Mouse (Mus musculus) liver, embryonic 12.5 days (tissue): Measurements from ENCODE around the gene Map3k15. TPM values are rescaled to one million over a fixed set of nuclear protein-coding genes. Genes with fewer than 3 reads are reported as not detected.

Experiments used
- ATAC-seq: fragments of 200-750 bp; cut with Nextera tagmentation; 2 replicates; pipeline ENCODE4 v1.8.0; 2017; ENCODE audit warnings: moderate number of reproducible peaks, mild to moderate bottlenecking, moderate library complexity
- H3K27ac ChIP-seq: fragments of 300-500 bp; sonication (generic); 2 replicates; pipeline ENCODE4 v1.5.1; 2016; ENCODE audit warnings: mild to moderate bottlenecking
- H3K27me3 ChIP-seq: fragments of 300-500 bp; sonication (generic); replicated peaks from 2 replicates; pipeline ENCODE4 v1.6.1; 2016; ENCODE audit warnings: mild to moderate bottlenecking, moderate library complexity
- H3K36me3 ChIP-seq: fragments of 300-500 bp; sonication (generic); 2 replicates; pipeline ENCODE4 v1.6.1; 2016; ENCODE audit warnings: mild to moderate bottlenecking, moderate library complexity
- H3K4me1 ChIP-seq: fragments of 300-500 bp; sonication (generic); 2 replicates; pipeline ENCODE4 v1.6.1; 2016
- H3K4me2 ChIP-seq: fragments of 300-500 bp; sonication (generic); 2 replicates; pipeline ENCODE4 v1.6.1; 2016; ENCODE audit warnings: mild to moderate bottlenecking, moderate library complexity
- H3K4me3 ChIP-seq: fragments of 300-500 bp; sonication (generic); 2 replicates; pipeline ENCODE4 v1.5.1; 2016; ENCODE audit warnings: mild to moderate bottlenecking, moderate library complexity
- H3K9ac ChIP-seq: fragments of 300-500 bp; sonication (generic); 2 replicates; pipeline ENCODE4 v1.6.1; 2016; ENCODE audit warnings: mild to moderate bottlenecking, moderate library complexity
- H3K9me3 ChIP-seq: fragments of 300-500 bp; sonication (generic); replicated peaks from 2 replicates; pipeline ENCODE4 v1.6.1; 2016; ENCODE audit warnings: mild to moderate bottlenecking, moderate library complexity
- WGBS: fragments of 180-500 bp; shearing (Covaris S2); methylation state at CpG from one replicate; pipeline ENCODE4 v1.1.7; 2016; ENCODE audit not compliant: insufficient replicate concordance; 5-methylcytosine and 5-hydroxymethylcytosine counted together
- polyA plus RNA-seq: library from polyadenylated mRNA; unstranded; fragments of >200 nt; fragmentation: Nextera tagmentation; extraction: Ambion mirVana; gene quantifications from 2 replicates; pipeline ENCODE4 v1.2.1, GENCODE M21; 2016

Gene Map3k15
- polyA plus RNA-seq, 1 experiment from 2014 or later: 0.26 TPM

- Histone ChIP-seq H3K9me3 (no peaks in the 10 kb centered on the region), H3K27ac (no peak overlapping the region), H3K36me3 (no peaks in the 10 kb centered on the region), H3K27me3 (peaks cover 8% of the 10 kb centered on the region; the same call in 1 of the 2 replicates), H3K4me1 (no peaks in the 10 kb centered on the region), H3K4me3 (no peak overlapping the region), H3K4me2 (no peak overlapping the region), H3K9ac (no peak overlapping the region)
- ATAC-seq: no peak
- 34% methylated on average over 5 of the region's 5 CpGs for WGBS
These were observed 14.5 kb upstream of the Map3k15 start for GRCm38 (mm10) chrX:159973730-159974129.

- Histone ChIP-seq H3K27ac (no peak overlapping the region), H3K4me1 (no peaks in the 10 kb centered on the region), H3K27me3 (0 out of 2 replicates have a peak, but pooled peaks cover 5% of the 10 kb centered on the region), H3K9ac (no peak overlapping the region), H3K4me3 (no peak overlapping the region), H3K36me3 (no peaks in the 10 kb centered on the region), H3K4me2 (no peak overlapping the region), H3K9me3 (no peaks in the 10 kb centered on the region)
- 49% methylated on average over 3 of the region's 3 CpGs for WGBS
- no peak for ATAC-seq
These were observed 12.0 kb upstream of the Map3k15 start for GRCm38 (mm10) chrX:159976243-159976642.

GRCm38 (mm10) chrX:159995808-159996207 lies 7.6 kb downstream of the Map3k15 start:
- no peaks in the 10 kb centered on the region for H3K27me3 ChIP-seq
- no peak overlapping the region for H3K4me3 ChIP-seq
- no peaks in the 10 kb centered on the region for H3K36me3 ChIP-seq
- 67% methylated on average over 6 of the region's 6 CpGs for WGBS
- H3K4me1 ChIP-seq: no peaks in the 10 kb centered on the region
- ATAC-seq: no peak
- H3K9ac ChIP-seq: no peak overlapping the region
- no peak overlapping the region for H3K4me2 ChIP-seq
- no peak overlapping the region for H3K27ac ChIP-seq
- no peaks in the 10 kb centered on the region for H3K9me3 ChIP-seq

- Histone ChIP-seq H3K4me1 (no peaks in the 10 kb centered on the region), H3K4me3 (no peak overlapping the region), H3K9me3 (no peaks in the 10 kb centered on the region), H3K36me3 (no peaks in the 10 kb centered on the region), H3K9ac (no peak overlapping the region), H3K27me3 (no peaks in the 10 kb centered on the region), H3K27ac (no peak overlapping the region), H3K4me2 (no peak overlapping the region)
- 62% methylated on average over 1 of the region's 1 CpGs for WGBS
- no peak for ATAC-seq
These were observed 65.1 kb downstream of the Map3k15 start for GRCm38 (mm10) chrX:160053306-160053705.

- no peak overlapping the region for H3K27ac ChIP-seq
- H3K4me2 ChIP-seq: no peak overlapping the region
- H3K9ac ChIP-seq: no peak overlapping the region
- H3K4me3 ChIP-seq: no peak overlapping the region
- WGBS: 71% methylated on average over 5 of the region's 5 CpGs
- H3K4me1 ChIP-seq: no peaks in the 10 kb centered on the region
- ATAC-seq: no peak
- no peaks in the 10 kb centered on the region for H3K9me3 ChIP-seq
- H3K36me3 ChIP-seq: no peaks in the 10 kb centered on the region
- H3K27me3 ChIP-seq: no peaks in the 10 kb centered on the region
These were observed 66.4 kb downstream of the Map3k15 start for GRCm38 (mm10) chrX:160054643-160055042.

- no peak for ATAC-seq
- no peaks in the 10 kb centered on the region for H3K9me3 ChIP-seq
- H3K9ac ChIP-seq: no peak overlapping the region
- no peak overlapping the region for H3K27ac ChIP-seq
- WGBS: 55% methylated on average over 1 of the region's 1 CpGs
- no peak overlapping the region for H3K4me2 ChIP-seq
- no peaks in the 10 kb centered on the region for H3K4me1 ChIP-seq
- H3K4me3 ChIP-seq: no peak overlapping the region
- no peaks in the 10 kb centered on the region for H3K27me3 ChIP-seq
- H3K36me3 ChIP-seq: no peaks in the 10 kb centered on the region
These were observed 103.7 kb downstream of the Map3k15 start for GRCm38 (mm10) chrX:160091973-160092372.

- no peak for ATAC-seq
- no peak overlapping the region for H3K4me2 ChIP-seq
- H3K36me3 ChIP-seq: no peaks in the 10 kb centered on the region
- H3K4me3 ChIP-seq: no peak overlapping the region
- no peaks in the 10 kb centered on the region for H3K4me1 ChIP-seq
- H3K9me3 ChIP-seq: no peaks in the 10 kb centered on the region
- H3K27me3 ChIP-seq: no peaks in the 10 kb centered on the region
- H3K9ac ChIP-seq: no peak overlapping the region
- 44% methylated on average over 4 of the region's 4 CpGs for WGBS
- no peak overlapping the region for H3K27ac ChIP-seq
These were observed 119.6 kb downstream of the Map3k15 start for GRCm38 (mm10) chrX:160107817-160108216.

GRCm38 (mm10) chrX:160113777-160114176 lies 125.5 kb downstream of the Map3k15 start:
- H3K9me3 ChIP-seq: no peaks in the 10 kb centered on the region
- no peak overlapping the region for H3K4me2 ChIP-seq
- no peaks in the 10 kb centered on the region for H3K27me3 ChIP-seq
- no peak overlapping the region for H3K9ac ChIP-seq
- 54% methylated on average over 1 of the region's 1 CpGs for WGBS
- H3K27ac ChIP-seq: no peak overlapping the region
- H3K4me1 ChIP-seq: no peaks in the 10 kb centered on the region
- H3K36me3 ChIP-seq: 0 out of 2 replicates have a peak, but pooled peaks cover under 1% of the 10 kb centered on the region
- no peak for ATAC-seq
- H3K4me3 ChIP-seq: no peak overlapping the region

GRCm38 (mm10) chrX:160116074-160116473 lies 127.8 kb downstream of the Map3k15 start:
- Histone ChIP-seq H3K27me3 (no peaks in the 10 kb centered on the region), H3K9me3 (no peaks in the 10 kb centered on the region), H3K4me2 (no peak overlapping the region), H3K4me3 (no peak overlapping the region), H3K4me1 (no peaks in the 10 kb centered on the region), H3K27ac (no peak overlapping the region), H3K9ac (no peak overlapping the region), H3K36me3 (peaks cover 21% of the 10 kb centered on the region)
- ATAC-seq: 0 out of 2 replicates have a peak, but pooled peaks have one; percentile 4

- Histone ChIP-seq H3K27me3 (no peaks in the 10 kb centered on the region), H3K9me3 (no peaks in the 10 kb centered on the region), H3K4me1 (no peaks in the 10 kb centered on the region), H3K36me3 (peaks cover 26% of the 10 kb centered on the region), H3K4me3 (no peak overlapping the region), H3K27ac (no peak overlapping the region), H3K9ac (no peak overlapping the region), H3K4me2 (no peak overlapping the region)
- WGBS: 57% methylated on average over 3 of the region's 3 CpGs
- peak; percentile 37; the same call in 1 of the 2 replicates for ATAC-seq
These were observed 128.4 kb downstream of the Map3k15 start for GRCm38 (mm10) chrX:160116658-160117057.

GRCm38 (mm10) chrX:160134136-160134843 lies 146.1 kb downstream of the Map3k15 start:
- 76% methylated on average over 11 of the region's 11 CpGs for WGBS
- Histone ChIP-seq H3K4me2 (no peak overlapping the region), H3K27ac (no peak overlapping the region), H3K9ac (no peak overlapping the region), H3K4me3 (no peak overlapping the region), H3K36me3 (peaks cover 32% of the 10 kb centered on the region), H3K9me3 (no peaks in the 10 kb centered on the region), H3K4me1 (peaks cover 26% of the 10 kb centered on the region; the same call in 1 of the 2 replicates), H3K27me3 (peaks cover 8% of the 10 kb centered on the region; the same call in 1 of the 2 replicates)
- ATAC-seq: no peak

- H3K36me3 ChIP-seq: peaks cover 19% of the 10 kb centered on the region
- H3K4me3 ChIP-seq: peak overlapping the region; percentile 71
- H3K27ac ChIP-seq: no peak overlapping the region
- WGBS: 20% methylated on average over 6 of the region's 6 CpGs
- H3K4me2 ChIP-seq: peak overlapping the region; percentile 69
- peaks cover 26% of the 10 kb centered on the region; the same call in 1 of the 2 replicates for H3K4me1 ChIP-seq
- H3K27me3 ChIP-seq: peaks cover 8% of the 10 kb centered on the region; the same call in 1 of the 2 replicates
- H3K9me3 ChIP-seq: no peaks in the 10 kb centered on the region
- peak overlapping the region; percentile 57; the same call in 1 of the 2 replicates for H3K9ac ChIP-seq
- no peak for ATAC-seq
These were observed 147.5 kb downstream of the Map3k15 start for GRCm38 (mm10) chrX:160135719-160136118.
